Mouse (Mus musculus) monocyte, adult 2 months (primary cell): Measurements from ENCODE around the gene Vmn1r169.
"Not testable (repeated sequence)": the region's sequence is repeated elsewhere in the genome, so short reads cannot be mapped to it uniquely, and the experiment has no call there.

Source experiments
- DNase-seq, 2 experiments: peaks; one replicate each; pipeline ENCODE4 v3.0.0; 2022; ENCODE audit warnings: low spot score in 2 of 2, low read depth in 1 of 2

Vmn1r169 gene

GRCm38 (mm10) chr7:23575226-23575625 lies at the start of gene Vmn1r169:
Gene Vmn1r169, plus strand, starts transcription at chr7:23575526.
- not testable (repeated sequence) for DNase-seq

- DNase-seq, result not testable (repeated sequence)
Observed at GRCm38 (mm10) chr7:23539432-23539831, 35.9 kb upstream of the Vmn1r169 start, which contains the start of gene Vmn1r168. Gene Vmn1r168, plus strand, starts transcription at chr7:23539732.

GRCm38 (mm10) chr7:23605875-23606274 lies 30.5 kb downstream of the Vmn1r169 start, which contains the start of gene Vmn1r170:
Gene Vmn1r170, plus strand, starts transcription at chr7:23606175.
- DNase-seq, result not testable (repeated sequence)
